Mouse (Mus musculus) adrenal gland, adult 8-10 months (tissue): ENCODE measurements at regions not wholly inside any gene's neighbourhood (a gene's known extent, or its start where the extent isn't known, plus 50 kb on each side); places are given as distances from the start of the nearest gene placed in this dataset.
"Not testable (repeated sequence)": the region's sequence is repeated elsewhere in the genome, so short reads cannot be mapped to it uniquely, and the experiment has no call there.

Experiments used
- DNase-seq: peaks from one replicate; pipeline ENCODE4 v3.0.0; 2022

- no peak for DNase-seq
These were observed 66.5 kb downstream of the Otx2 start for GRCm38 (mm10) chr14:48607131-48607530.

GRCm38 (mm10) chr14:48603490-48603889 is 70.1 kb downstream of the Otx2 start:
- no peak for DNase-seq

DNA sequence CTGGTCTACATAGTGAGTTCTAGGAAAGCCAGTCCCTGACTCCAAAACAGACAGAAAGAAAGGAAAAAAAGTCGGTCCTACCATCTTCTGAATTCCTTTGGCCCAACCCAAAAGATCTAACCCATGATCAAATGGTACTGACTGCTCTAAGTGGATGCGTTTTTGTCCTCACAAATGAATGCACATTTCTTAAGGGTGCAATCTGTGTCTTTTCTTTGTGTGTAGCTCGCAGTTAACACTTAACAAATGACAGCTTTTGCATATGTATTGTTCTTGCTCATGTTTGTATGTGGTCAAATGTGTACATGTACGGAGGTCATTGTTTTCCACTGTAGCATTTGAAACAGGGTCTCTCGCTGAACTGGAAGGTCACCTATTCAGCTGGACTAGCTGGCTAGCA is 79.3 kb downstream of the Otx2 start:
- DNase-seq = no peak

DNA sequence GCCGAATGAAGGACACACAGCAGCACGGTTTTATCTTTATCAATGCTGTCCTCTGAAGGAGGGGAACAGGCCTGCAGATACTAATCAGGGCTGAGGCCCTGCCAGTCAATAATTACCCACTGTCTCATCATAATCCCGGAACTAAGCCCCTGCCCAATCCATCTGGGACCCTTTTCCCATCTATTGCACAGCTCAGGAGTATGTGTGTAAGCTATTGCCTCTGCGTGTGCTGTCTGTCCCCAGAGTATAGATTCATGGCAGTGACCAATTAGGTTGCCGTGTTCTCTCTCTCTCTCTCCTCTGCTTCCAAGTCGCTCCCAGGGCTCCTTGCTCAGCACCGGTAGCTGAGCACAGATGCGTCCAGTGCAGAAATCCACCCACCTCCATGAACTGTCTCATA is 80.3 kb downstream of the Otx2 start:
- no peak for DNase-seq

- no peak for DNase-seq
These were observed 82.0 kb downstream of the Otx2 start for GRCm38 (mm10) chr14:48591483-48592230.

GRCm38 (mm10) chr14:48590426-48590825 is 83.2 kb downstream of the Otx2 start:
- no peak for DNase-seq

GRCm38 (mm10) chr14:48589702-48590325 is 83.8 kb downstream of the Otx2 start:
- DNase-seq = peak; percentile 3

DNA sequence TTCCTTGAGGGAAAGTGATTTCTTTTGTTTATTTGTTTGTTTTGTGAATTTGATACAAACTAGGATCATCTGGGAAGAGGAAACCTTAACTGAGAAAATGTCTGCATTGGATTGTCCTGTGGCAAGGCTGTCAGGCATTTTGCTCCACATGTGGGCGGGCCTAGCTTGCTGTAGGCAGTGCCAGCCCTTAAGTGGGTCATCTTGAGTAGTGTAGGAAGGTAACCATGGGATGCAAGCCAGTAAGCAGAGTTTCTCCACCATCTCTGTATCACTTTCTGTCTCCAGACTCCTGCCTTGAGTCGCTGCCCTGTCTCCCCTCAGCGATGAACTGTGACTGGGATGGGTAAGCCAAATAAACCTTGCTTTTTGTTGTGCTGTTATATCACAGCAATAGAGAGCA is 87.8 kb downstream of the Otx2 start:
- no peak for DNase-seq

DNA sequence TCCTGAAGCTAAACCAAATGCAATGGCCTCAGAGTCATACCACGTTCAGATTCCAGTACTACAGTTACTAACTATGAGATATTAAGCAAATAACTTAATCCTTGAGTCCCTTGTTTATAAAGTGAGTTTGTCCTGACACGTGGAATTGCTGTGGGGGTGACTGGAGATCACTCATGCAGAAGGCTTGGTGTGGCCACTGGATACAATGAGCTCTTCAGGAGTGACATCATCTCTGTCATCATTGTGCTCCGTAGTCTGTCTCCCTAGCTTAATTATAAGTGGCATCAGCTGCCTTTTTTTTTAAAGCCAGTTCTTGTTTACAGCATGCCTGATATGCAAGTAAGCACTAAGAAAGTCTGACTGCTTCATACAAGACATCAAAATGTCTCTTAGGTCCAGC is 89.0 kb downstream of the Otx2 start:
- DNase-seq = no peak

GRCm38 (mm10) chr14:48583516-48583915 is 90.1 kb downstream of the Otx2 start:
- no peak for DNase-seq

- DNase-seq = no peak
These were observed 91.5 kb downstream of the Otx2 start for GRCm38 (mm10) chr14:48582080-48582479.

DNA sequence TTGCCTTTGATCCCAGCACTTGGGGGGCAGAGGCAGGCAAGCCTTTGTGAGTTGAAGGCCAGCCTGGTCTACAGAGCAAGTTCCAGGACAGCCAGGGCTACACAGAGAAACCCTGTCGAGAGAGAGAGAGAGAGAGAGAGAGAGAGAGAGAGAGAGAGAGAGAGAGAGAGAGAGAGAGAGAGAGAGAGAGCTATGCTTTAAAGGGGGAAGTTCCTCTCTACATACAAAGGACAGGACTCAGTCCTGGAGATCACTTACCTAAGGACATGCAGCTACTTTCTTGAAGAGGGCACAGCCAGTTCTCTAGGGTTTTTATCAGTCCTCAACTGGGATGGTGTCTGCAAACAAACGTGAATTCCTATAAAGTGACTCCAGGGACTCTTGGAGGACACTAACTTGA is 92.3 kb downstream of the Otx2 start:
- DNase-seq = not testable (repeated sequence)

DNA sequence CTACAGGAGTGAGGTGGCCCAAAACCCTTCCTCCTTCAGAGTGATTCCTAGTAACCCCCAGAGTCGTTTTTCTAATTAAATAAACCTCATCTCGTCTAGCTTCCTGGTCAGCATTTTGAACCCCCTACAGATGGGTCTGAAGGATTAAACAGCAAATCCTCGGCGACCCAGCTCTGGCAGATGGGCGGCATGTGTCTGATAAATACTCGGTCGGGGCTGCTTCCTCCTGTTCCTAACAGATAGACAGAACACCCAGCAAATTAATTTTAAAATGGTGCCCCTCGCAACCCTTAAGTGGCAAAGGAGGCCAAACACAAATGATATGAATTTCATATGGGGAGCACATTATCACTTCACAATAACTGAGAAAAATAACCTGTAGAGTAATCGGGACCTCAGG is 93.2 kb downstream of the Otx2 start:
- DNase-seq = no peak

GRCm38 (mm10) chr14:48579985-48580384 is 93.6 kb downstream of the Otx2 start:
- DNase-seq = no peak
